Mouse (Mus musculus): Measurements from ENCODE around the gene Lpp.

- TF ChIP-seq CTCF (IDR thresholded peaks at IDR 0.05; ENCODE audit: low read depth, low read length): no peak
- no peak for TF ChIP-seq GATA1 (IDR thresholded peaks at IDR 0.05; ENCODE audit: borderline replicate concordance, low read length)
- no peak for TF ChIP-seq TAL1 (conservative IDR thresholded peaks at IDR 0.05; ENCODE audit: low read depth, low read length)
- TF ChIP-seq POLR2AphosphoS5 (IDR thresholded peaks at IDR 0.05; ENCODE audit: insufficient replicate concordance, low read depth, low read length): no peak
Measured at GRCm38 (mm10) chr16:24506740-24507139, 113.4 kb downstream of the Lpp start.
